Mouse (Mus musculus) right cerebral cortex, postnatal 14 days (tissue): ENCODE measurements around the gene Hspa1b.
"Not testable (repeated sequence)": the region's sequence is repeated elsewhere in the genome, so short reads cannot be mapped to it uniquely, and the experiment has no call there.

Experiments
- DNase-seq: peaks from one replicate; pipeline ENCODE4 v3.0.0; 2022

The Hspa1b gene

DNA sequence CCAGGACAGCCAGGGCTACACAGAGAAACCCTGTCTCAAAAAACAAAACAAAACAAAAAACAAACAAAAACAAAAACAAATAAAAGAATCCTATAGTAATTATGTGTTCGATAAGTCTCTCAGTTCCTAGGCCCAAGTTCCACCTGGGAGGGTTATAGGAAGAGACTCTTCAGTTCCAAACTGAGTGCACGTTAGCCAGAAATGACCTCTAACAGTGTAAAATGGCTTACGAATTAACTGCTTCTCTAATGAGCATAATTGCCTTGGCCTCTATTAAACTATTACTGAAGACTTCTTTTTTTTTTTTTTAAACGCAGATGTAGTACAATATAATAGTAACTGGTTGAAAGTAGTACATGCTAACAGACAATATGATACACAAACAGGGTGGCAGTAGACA, 5.1 kb downstream of the Hspa1b start:
- no peak for DNase-seq

- no peak for DNase-seq
Measured at GRCm38 (mm10) chr17:34953258-34953657, 5.8 kb downstream of the Hspa1b start.

- peak; percentile 82 for DNase-seq
Measured at GRCm38 (mm10) chr17:34952378-34953040, 6.5 kb downstream of the Hspa1b start.

GRCm38 (mm10) chr17:34951636-34952377, 7.2 kb downstream of the Hspa1b start:
- peak; percentile 38 for DNase-seq

DNA sequence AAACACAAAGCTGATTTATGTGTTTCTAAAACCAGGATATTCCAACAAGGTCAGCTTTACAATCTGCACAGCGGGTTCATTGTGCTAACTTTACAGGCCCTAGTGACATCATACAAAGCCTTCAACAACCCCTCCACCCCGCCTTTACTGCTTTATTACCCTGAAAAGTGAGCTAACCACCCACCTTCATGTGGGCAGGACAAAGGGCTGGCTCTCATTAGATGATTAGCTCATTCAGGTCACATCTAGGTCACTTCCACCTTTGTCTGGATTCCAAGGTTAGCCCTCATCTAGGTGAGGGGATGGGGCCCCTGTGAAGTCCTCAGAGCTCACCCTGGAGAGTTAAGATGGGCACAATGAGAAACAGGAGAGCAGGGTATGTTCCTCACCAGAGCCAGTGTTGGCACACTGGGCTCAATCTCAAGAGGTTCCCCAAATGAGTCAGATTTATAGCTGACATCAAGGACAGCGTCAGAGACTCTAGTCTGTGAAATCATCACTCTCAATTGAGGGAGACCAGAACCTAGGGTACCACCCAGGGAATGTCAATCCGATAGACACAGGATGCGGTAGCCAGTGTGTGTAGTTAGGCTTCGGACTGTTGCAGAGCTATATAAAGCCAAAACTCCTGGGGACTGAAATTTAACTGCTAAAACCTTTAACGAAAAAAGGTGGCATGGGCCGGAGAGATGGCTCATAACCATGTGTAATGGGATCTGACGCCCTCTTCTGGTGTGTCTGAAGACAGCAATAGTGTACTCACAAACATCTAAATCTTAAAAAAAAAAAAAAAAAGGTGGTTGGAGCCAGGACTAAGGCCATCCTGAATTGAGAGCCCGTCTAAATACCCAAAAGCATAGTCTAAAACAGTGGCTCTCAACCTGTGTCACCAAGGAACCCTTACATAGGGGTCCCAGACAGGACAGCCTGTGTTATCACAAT, 8.3 kb downstream of the Hspa1b start:
- DNase-seq = no peak

DNA sequence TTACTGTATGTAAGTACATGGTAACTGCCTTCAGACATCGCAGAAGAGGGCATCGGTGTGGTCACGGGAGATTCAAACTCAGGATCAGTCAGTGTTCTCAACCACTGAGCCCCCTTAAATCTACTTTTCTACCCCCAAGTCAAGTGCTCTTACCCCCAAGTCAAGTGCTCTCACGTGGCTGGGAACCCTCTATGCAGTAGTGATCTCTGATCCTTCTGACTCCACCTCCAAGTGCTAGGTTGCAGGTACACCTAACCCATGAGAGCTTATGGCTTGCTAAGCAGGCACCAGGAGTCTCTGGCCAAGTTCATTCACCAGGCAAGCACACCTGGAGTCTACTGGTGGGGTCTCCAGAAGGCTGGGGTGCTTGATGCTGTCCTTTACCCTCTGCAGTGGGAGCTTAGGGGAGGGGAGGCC, 9.5 kb downstream of the Hspa1b start:
- no peak for DNase-seq

- not testable (repeated sequence) for DNase-seq
Measured at GRCm38 (mm10) chr17:34948721-34949552, 10.1 kb downstream of the Hspa1b start.

DNA sequence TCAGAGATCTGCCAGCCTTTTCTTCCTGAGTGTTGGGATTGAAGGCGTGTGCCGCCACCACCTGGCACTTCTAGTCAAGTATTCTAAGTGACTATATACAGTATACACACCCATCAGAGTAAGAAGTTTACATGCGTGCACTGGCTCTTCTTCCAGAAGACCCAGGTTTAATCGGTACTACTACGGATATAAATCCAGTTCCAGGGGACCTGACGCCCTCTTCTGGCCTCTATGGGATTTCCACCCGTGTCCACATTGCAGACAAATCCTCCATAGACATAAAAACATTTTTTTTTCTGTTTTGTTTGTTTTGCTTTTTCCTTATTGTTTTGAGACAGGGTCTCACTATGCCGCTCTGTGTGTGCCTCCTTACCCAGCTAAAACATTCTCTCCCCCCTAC, 11.4 kb downstream of the Hspa1b start:
- no peak for DNase-seq

- DNase-seq = no peak
Measured at GRCm38 (mm10) chr17:34946486-34947140, 12.4 kb downstream of the Hspa1b start.

DNA sequence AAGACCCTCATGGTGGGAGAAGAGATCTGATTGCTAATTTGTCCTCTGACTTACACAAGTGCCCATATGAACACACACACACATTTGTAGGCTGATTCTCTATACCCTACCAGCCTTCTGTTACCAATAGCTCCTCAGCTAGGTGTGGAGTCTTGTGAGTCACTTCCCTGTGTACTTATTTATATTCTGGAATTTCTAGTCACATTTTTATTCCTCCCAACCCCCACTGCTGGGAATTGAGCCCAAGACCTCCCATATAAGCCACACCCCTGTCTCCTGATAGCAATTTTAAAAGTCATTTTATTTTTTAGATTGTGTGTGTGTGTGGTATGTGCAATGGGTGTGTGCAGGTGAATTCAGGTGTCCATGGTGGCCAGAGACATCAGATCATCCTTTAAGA, 14.7 kb downstream of the Hspa1b start:
- DNase-seq = no peak

GRCm38 (mm10) chr17:34943128-34943815, 15.8 kb downstream of the Hspa1b start:
- no peak for DNase-seq

DNA sequence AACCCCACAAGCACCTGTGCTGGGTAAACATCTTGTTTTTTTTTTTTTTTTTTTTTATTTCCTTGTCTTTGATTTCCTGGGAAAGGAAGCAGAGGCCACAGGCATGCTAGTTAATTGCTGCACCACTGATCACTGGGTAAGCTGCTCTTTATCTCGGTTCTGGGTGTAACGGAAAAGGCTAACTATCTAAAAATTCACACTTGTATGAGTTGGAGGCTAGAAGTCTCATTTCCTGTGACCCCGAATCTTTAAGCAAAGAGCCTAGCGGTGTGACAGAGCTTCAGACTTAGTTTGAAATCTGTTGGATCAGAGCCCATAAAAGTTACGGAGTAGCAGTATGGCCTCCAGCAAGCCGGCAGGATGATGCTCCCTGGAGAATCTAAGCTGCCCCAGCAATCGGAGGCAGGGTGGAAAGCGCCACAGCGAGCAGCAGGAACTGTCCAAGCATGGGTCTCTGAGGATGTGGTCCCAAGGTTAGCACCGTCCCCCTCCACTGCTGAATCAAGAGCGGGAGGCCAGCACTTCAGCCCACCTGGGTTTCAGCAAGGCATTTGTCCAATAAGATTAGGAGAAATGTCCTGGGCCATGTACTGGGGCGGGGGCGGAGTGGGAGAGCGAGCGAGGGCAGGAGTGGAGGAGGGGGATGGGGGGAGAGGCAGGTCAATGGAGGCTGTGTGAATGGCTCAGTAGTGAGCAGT, 17.5 kb downstream of the Hspa1b start:
- DNase-seq = no peak

GRCm38 (mm10) chr17:34937960-34938505, 21.0 kb downstream of the Hspa1b start:
- no peak for DNase-seq

DNA sequence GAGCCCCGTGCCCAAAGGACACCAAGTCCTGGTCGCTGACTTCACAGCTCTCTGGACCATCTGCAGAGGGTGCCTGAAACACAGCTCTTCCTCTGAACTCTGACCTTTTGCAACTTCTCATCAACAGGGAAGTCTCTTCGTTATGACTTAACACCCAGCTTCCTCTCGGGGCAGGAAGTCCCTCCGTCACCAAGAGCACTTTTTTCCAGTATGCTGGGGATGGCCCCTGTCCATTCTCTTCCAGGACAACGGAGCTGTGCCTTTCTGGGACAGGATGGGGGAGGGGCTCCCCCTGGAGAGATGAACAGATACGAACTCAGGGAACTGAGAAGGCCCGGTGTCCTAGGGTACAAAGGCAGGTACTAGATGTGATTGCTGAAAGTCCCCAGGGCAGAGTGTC, 24.2 kb downstream of the Hspa1b start:
- DNase-seq = no peak

DNA sequence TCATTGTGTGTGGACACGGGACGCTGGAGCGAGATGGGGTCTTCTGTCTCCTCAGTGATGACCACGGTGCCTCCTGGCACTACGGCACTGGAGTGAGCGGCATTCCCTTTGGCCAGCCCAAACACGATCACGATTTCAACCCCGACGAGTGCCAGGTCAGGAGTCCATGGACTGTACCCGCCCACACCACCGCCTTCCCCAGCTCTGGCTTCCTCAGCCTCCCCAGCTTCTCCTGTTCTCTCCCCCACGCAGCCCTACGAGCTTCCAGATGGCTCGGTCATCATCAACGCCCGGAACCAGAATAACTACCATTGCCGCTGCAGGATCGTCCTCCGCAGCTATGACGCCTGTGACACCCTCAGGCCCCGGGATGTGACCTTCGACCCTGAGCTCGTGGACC, 25.0 kb downstream of the Hspa1b start:
- DNase-seq = no peak

DNA sequence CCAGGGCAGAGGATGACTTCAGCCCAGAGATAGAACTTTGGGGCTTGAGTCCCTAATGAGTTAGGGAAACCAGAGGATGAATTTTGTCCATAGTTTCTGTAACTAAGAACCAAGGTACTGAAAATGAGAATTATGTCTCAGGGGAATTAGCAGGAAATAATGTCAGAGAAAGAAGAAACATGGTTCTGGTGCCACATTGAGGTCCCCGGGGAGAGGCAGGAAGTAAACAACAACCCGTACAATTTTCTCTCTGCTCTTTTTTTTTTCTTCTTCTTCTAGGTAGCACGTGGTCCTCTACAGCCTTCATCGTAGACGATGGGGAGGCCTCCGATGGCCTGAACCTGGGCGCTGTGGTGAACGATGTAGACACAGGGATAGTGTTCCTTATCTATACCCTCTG, 26.8 kb downstream of the Hspa1b start:
- DNase-seq = no peak

- peak; percentile 43 for DNase-seq
Measured at GRCm38 (mm10) chr17:34931735-34932098, 27.3 kb downstream of the Hspa1b start.

GRCm38 (mm10) chr17:34931061-34931734, 27.8 kb downstream of the Hspa1b start, which contains the start of gene Neu1:
Gene Neu1, plus strand, starts transcription at chr17:34931253.
- peak; percentile 99 for DNase-seq

GRCm38 (mm10) chr17:34928841-34929240, 30.2 kb downstream of the Hspa1b start:
- no peak for DNase-seq
